Mouse (Mus musculus) megakaryocyte, embryonic 14.5 days (primary cell): ENCODE measurements around the gene Ccdc60. TPM values are rescaled to one million over a fixed set of nuclear protein-coding genes. Genes with fewer than 3 reads are reported as not detected.

Experiments used
- H3K27me3 ChIP-seq: replicated peaks from 2 replicates; pipeline ENCODE3; 2012; ENCODE audit warnings: inconsistent platforms
- H3K36me3 ChIP-seq: replicated peaks from 2 replicates; pipeline ENCODE3; 2012; ENCODE audit warnings: low read length, inconsistent platforms, mixed read lengths
- H3K4me1 ChIP-seq: 2 replicates; pipeline ENCODE4 v1.6.1; 2012; ENCODE audit warnings: inconsistent platforms
- H3K4me3 ChIP-seq: replicated peaks from 2 replicates; pipeline ENCODE3; 2012; ENCODE audit warnings: moderate library complexity, mild to moderate bottlenecking, inconsistent platforms
- H3K9me3 ChIP-seq: 2 replicates; pipeline ENCODE4 v1.6.1; 2012; ENCODE audit warnings: inconsistent platforms
- FLI1 ChIP-seq: IDR thresholded peaks from 2 replicates; pipeline ENCODE4 v1.6.1; 2012; ENCODE audit warnings: low read length, inconsistent platforms, mixed read lengths
- GATA1 ChIP-seq: IDR thresholded peaks from 3 replicates; pipeline ENCODE4 v1.6.1; 2012; ENCODE audit warnings: mixed read lengths, low read length, inconsistent platforms, borderline replicate concordance
- polyA plus RNA-seq: library from polyadenylated mRNA; stranded (reverse); fragments of >175 nt; gene quantifications from 2 replicates; pipeline ENCODE4 v1.2.3, GENCODE M21; 2012; ENCODE audit warnings: low replicate concordance; ENCODE audit not compliant: insufficient read depth

Gene Ccdc60
- polyA plus RNA-seq, 1 experiment = not detected

- H3K4me3 ChIP-seq = no peak overlapping the region
- H3K27me3 ChIP-seq = no peaks in the 10 kb centered on the region
- H3K4me1 ChIP-seq = no peaks in the 10 kb centered on the region
- peaks cover 50% of the 10 kb centered on the region for H3K9me3 ChIP-seq
- TF ChIP-seq GATA1 (no peak), FLI1 (no peak)
- H3K36me3 ChIP-seq = no peaks in the 10 kb centered on the region
Measured at GRCm38 (mm10) chr5:116246642-116247041, 42.1 kb downstream of the Ccdc60 start.

GRCm38 (mm10) chr5:116244476-116244875, 44.3 kb downstream of the Ccdc60 start:
- no peak overlapping the region for H3K4me3 ChIP-seq
- no peaks in the 10 kb centered on the region for H3K36me3 ChIP-seq
- H3K27me3 ChIP-seq = no peaks in the 10 kb centered on the region
- no peaks in the 10 kb centered on the region for H3K4me1 ChIP-seq
- H3K9me3 ChIP-seq = peaks cover 62% of the 10 kb centered on the region
- TF ChIP-seq FLI1 (no peak), GATA1 (no peak)

GRCm38 (mm10) chr5:116243622-116244021, 45.2 kb downstream of the Ccdc60 start:
- no peak for TF ChIP-seq GATA1
- no peak for TF ChIP-seq FLI1
- Histone ChIP-seq H3K27me3 (no peaks in the 10 kb centered on the region), H3K4me3 (no peak overlapping the region), H3K36me3 (no peaks in the 10 kb centered on the region), H3K4me1 (no peaks in the 10 kb centered on the region), H3K9me3 (peaks cover 62% of the 10 kb centered on the region)

GRCm38 (mm10) chr5:116231841-116232643, 56.7 kb downstream of the Ccdc60 start:
- H3K4me1 ChIP-seq = no peaks in the 10 kb centered on the region
- TF ChIP-seq FLI1 = no peak
- no peak for TF ChIP-seq GATA1
- H3K27me3 ChIP-seq = no peaks in the 10 kb centered on the region
- no peaks in the 10 kb centered on the region for H3K36me3 ChIP-seq
- no peak overlapping the region for H3K4me3 ChIP-seq
- H3K9me3 ChIP-seq = peaks cover 15% of the 10 kb centered on the region

- TF ChIP-seq GATA1 (no peak), FLI1 (no peak)
- Histone ChIP-seq H3K4me3 (no peak overlapping the region), H3K27me3 (no peaks in the 10 kb centered on the region), H3K36me3 (no peaks in the 10 kb centered on the region), H3K4me1 (no peaks in the 10 kb centered on the region), H3K9me3 (peaks cover 8% of the 10 kb centered on the region)
Measured at GRCm38 (mm10) chr5:116228414-116228813, 60.4 kb downstream of the Ccdc60 start.

GRCm38 (mm10) chr5:116224023-116224422, 64.8 kb downstream of the Ccdc60 start:
- TF ChIP-seq GATA1 = no peak
- TF ChIP-seq FLI1 = no peak
- peaks cover 29% of the 10 kb centered on the region for H3K9me3 ChIP-seq
- H3K36me3 ChIP-seq = no peaks in the 10 kb centered on the region
- H3K4me3 ChIP-seq = no peak overlapping the region
- no peaks in the 10 kb centered on the region for H3K4me1 ChIP-seq
- H3K27me3 ChIP-seq = no peaks in the 10 kb centered on the region

GRCm38 (mm10) chr5:116221916-116222315, 66.9 kb downstream of the Ccdc60 start:
- Histone ChIP-seq H3K4me1 (no peaks in the 10 kb centered on the region), H3K4me3 (no peak overlapping the region), H3K36me3 (no peaks in the 10 kb centered on the region), H3K27me3 (no peaks in the 10 kb centered on the region), H3K9me3 (peaks cover 30% of the 10 kb centered on the region)
- TF ChIP-seq GATA1 (no peak), FLI1 (no peak)

- TF ChIP-seq FLI1 (no peak), GATA1 (no peak)
- Histone ChIP-seq H3K9me3 (peaks cover 32% of the 10 kb centered on the region), H3K27me3 (no peaks in the 10 kb centered on the region), H3K4me3 (no peak overlapping the region), H3K4me1 (no peaks in the 10 kb centered on the region), H3K36me3 (no peaks in the 10 kb centered on the region)
Measured at GRCm38 (mm10) chr5:116219288-116219687, 69.5 kb downstream of the Ccdc60 start.

GRCm38 (mm10) chr5:116212706-116213105, 76.1 kb downstream of the Ccdc60 start:
- peaks cover 19% of the 10 kb centered on the region; the same call in 1 of the 2 replicates for H3K9me3 ChIP-seq
- TF ChIP-seq GATA1 (no peak), FLI1 (no peak)
- H3K27me3 ChIP-seq = no peaks in the 10 kb centered on the region

GRCm38 (mm10) chr5:116209378-116210091, 79.2 kb downstream of the Ccdc60 start:
- TF ChIP-seq FLI1 (no peak), GATA1 (no peak)
- no peaks in the 10 kb centered on the region for H3K27me3 ChIP-seq
- H3K4me3 ChIP-seq = no peak overlapping the region
- H3K36me3 ChIP-seq = no peaks in the 10 kb centered on the region
- peaks cover 13% of the 10 kb centered on the region; the same call in 1 of the 2 replicates for H3K9me3 ChIP-seq
- no peaks in the 10 kb centered on the region; the same call in 1 of the 2 replicates for H3K4me1 ChIP-seq

More at GRCm38 (mm10) chr5:116212706-116213105, 76.1 kb downstream of the Ccdc60 start:
- H3K4me3 ChIP-seq = no peak overlapping the region
- H3K36me3 ChIP-seq = no peaks in the 10 kb centered on the region
- H3K4me1 ChIP-seq = no peaks in the 10 kb centered on the region; the same call in 1 of the 2 replicates
